Mouse (Mus musculus) testis, adult 2 months (tissue): ENCODE results near the gene Tax1bp3.

Source experiments
- CTCF ChIP-seq: fragments of 200-500 bp; IDR thresholded peaks from 2 replicates; pipeline ENCODE4 v1.5.1; 2012; ENCODE audit warnings: low read depth, mild to moderate bottlenecking, inconsistent platforms, low read length, moderate library complexity; ENCODE audit not compliant: control insufficient read depth, insufficient read depth, insufficient replicate concordance
- POLR2A ChIP-seq: fragments of 200-500 bp; IDR thresholded peaks from 2 replicates; pipeline ENCODE4 v1.6.1; 2012; ENCODE audit warnings: low read depth, mild to moderate bottlenecking, inconsistent platforms, low read length, moderate library complexity; ENCODE audit not compliant: control insufficient read depth

DNA sequence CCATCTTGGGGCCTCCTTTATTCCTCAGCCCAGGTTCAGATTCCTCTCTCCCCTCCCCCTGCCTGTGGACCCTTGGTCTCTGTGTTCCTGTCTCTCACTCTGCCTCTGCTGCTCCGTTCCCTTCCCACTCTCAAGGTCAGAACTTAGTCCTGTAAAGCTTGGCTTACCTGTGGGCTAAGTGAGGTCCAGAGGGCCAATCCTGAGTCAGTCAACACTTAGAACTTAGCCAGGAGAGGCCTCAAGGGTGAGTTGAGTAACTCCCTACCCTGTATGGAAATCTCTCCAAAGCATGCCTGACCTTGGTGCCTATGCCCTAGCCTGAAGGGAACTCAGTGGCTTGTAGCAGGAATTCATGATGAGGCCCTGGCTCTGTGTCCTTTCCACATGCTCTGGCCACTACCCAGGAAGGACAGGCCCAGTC, 32.6 kb upstream of the Tax1bp3 start:
- TF ChIP-seq CTCF = no peak
- no peak for TF ChIP-seq POLR2A
